Mouse (Mus musculus) lung, embryonic 15.5 days (tissue): ENCODE results near the gene Chdh. TPM values are rescaled to one million over a fixed set of nuclear protein-coding genes. Genes with fewer than 3 reads are reported as not detected.
A peak's percentile ranks its signal among the peaks of the same experiment; 100 is the strongest.

Experiments used
- ATAC-seq: fragments of 200-750 bp; cut with Nextera tagmentation; 2 replicates; pipeline ENCODE4 v1.8.0; 2017; ENCODE audit warnings: moderate number of reproducible peaks, borderline replicate concordance; ENCODE audit not compliant: low FRiP score, low TSS enrichment; ENCODE audit errors: extremely low read depth
- H3K27ac ChIP-seq: fragments of 300-500 bp; sonication (generic); 2 replicates; pipeline ENCODE4 v1.5.1; 2015; ENCODE audit warnings: moderate library complexity, mild to moderate bottlenecking, inconsistent platforms
- H3K27me3 ChIP-seq: fragments of 300-500 bp; sonication (generic); 2 replicates; pipeline ENCODE4 v1.6.1; 2015; ENCODE audit warnings: inconsistent platforms
- H3K36me3 ChIP-seq: fragments of 300-500 bp; sonication (generic); 2 replicates; pipeline ENCODE4 v1.6.1; 2015; ENCODE audit warnings: inconsistent platforms
- H3K4me1 ChIP-seq: fragments of 300-500 bp; sonication (generic); 2 replicates; pipeline ENCODE4 v1.6.1; 2015; ENCODE audit warnings: inconsistent platforms
- H3K4me2 ChIP-seq: fragments of 300-500 bp; sonication (generic); 2 replicates; pipeline ENCODE4 v1.6.1; 2015; ENCODE audit warnings: inconsistent platforms, mild to moderate bottlenecking, moderate library complexity
- H3K4me3 ChIP-seq: fragments of 300-500 bp; sonication (generic); 2 replicates; pipeline ENCODE4 v1.5.1; 2015; ENCODE audit warnings: mild to moderate bottlenecking, inconsistent platforms
- H3K9ac ChIP-seq: fragments of 300-500 bp; sonication (generic); 2 replicates; pipeline ENCODE4 v1.6.1; 2015; ENCODE audit warnings: inconsistent platforms
- H3K9me3 ChIP-seq: fragments of 300-500 bp; sonication (generic); 2 replicates; pipeline ENCODE4 v1.6.1; 2016; ENCODE audit warnings: inconsistent platforms
- WGBS: fragments of 180-500 bp; shearing (Covaris S2); methylation state at CpG from one replicate; pipeline ENCODE4 v1.1.7; 2015; 5-methylcytosine and 5-hydroxymethylcytosine counted together
- polyA plus RNA-seq: library from polyadenylated mRNA; unstranded; fragments of >200 nt; fragmentation: Nextera tagmentation; extraction: Ambion mirVana; gene quantifications from 2 replicates; pipeline ENCODE4 v1.2.1, GENCODE M21; 2015

Chdh gene
- polyA plus RNA-seq, 1 experiment from 2014 or later: 1.6 TPM

DNA sequence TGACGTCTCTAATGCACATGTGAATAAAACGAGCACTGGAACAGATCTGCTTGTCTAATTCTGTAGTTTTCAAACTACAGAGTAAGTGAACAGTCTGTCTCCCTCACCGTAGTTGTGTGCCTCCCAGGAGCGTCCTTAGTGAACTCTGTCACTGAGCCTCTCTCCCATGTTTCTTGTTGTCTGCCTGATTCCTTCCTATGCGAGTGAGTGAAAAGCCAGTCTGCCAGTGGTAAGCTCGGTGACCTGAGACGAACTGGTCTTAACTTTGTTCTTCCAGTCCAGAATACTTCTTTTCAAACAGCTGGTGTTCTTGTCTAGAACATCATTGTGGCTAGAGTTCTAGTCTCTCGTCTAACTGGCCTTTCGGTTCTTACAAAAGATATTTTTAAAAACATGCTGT is 21.1 kb upstream of the Chdh start:
- no peak for ATAC-seq

DNA sequence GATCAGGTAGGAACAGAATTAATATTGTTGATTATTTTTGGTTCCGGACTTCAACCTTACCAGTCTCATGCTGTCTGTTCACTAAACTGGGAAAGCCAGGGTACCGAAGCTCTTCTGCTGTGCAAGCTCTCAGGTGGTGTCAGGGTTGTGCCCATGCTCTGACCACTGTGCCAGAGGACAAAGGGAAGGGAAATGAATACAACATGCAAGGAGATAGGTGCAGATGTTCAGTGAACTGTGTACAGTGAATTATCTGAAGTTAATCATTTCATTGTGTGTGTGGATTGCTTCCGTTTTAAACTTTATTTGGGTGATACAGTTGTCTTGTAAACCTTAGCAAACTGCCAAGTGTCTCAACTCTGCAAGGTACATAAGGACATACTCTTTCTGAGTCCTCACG is 20.5 kb upstream of the Chdh start:
- no peaks in the 10 kb centered on the region for H3K27me3 ChIP-seq
- ATAC-seq: no peak
- H3K27ac ChIP-seq: no peak overlapping the region
- H3K36me3 ChIP-seq: peaks cover 99% of the 10 kb centered on the region
- no peaks in the 10 kb centered on the region for H3K4me1 ChIP-seq
- WGBS: 91% methylated on average over 4 of the region's 4 CpGs
- H3K9me3 ChIP-seq: no peaks in the 10 kb centered on the region
- no peak overlapping the region for H3K9ac ChIP-seq
- no peak overlapping the region for H3K4me3 ChIP-seq
- H3K4me2 ChIP-seq: no peak overlapping the region

More for the DNA sequence above, 21.1 kb upstream of the Chdh start:
- no peak overlapping the region for H3K4me2 ChIP-seq
- H3K4me3 ChIP-seq: no peak overlapping the region
- no peak overlapping the region for H3K9ac ChIP-seq
- no peak overlapping the region for H3K27ac ChIP-seq
- H3K9me3 ChIP-seq: no peaks in the 10 kb centered on the region
- no peaks in the 10 kb centered on the region for H3K27me3 ChIP-seq
- H3K4me1 ChIP-seq: no peaks in the 10 kb centered on the region
- peaks cover 99% of the 10 kb centered on the region for H3K36me3 ChIP-seq
- 86% methylated on average over 9 of the region's 9 CpGs for WGBS

DNA sequence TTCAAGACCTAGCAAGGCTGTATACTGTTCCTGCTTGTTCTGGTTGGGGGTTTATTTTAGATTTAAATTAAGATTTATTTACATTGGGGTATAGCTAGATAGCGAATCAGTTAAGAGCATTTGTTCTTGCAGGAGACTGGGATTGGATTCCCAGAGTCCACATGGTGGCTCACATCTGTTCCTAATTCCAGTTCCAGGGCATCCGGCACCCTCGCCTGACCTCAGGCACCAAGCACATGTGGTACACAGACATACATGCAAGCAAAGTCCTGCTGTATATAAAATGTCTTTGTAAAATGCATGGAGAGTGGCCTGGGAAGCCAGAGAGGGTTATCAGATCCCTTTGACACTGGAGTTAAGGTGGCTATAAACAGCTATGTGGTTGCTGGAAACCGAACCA is 13.8 kb upstream of the Chdh start:
- H3K27me3 ChIP-seq: no peaks in the 10 kb centered on the region
- H3K4me2 ChIP-seq: no peak overlapping the region
- no peaks in the 10 kb centered on the region for H3K9me3 ChIP-seq
- no peak overlapping the region for H3K27ac ChIP-seq
- no peak overlapping the region for H3K9ac ChIP-seq
- H3K4me3 ChIP-seq: no peak overlapping the region
- H3K4me1 ChIP-seq: 0 out of 2 replicates have a peak, but pooled peaks cover 9% of the 10 kb centered on the region
- 87% methylated on average over 4 of the region's 4 CpGs for WGBS
- H3K36me3 ChIP-seq: peaks cover 71% of the 10 kb centered on the region
- no peak for ATAC-seq

DNA sequence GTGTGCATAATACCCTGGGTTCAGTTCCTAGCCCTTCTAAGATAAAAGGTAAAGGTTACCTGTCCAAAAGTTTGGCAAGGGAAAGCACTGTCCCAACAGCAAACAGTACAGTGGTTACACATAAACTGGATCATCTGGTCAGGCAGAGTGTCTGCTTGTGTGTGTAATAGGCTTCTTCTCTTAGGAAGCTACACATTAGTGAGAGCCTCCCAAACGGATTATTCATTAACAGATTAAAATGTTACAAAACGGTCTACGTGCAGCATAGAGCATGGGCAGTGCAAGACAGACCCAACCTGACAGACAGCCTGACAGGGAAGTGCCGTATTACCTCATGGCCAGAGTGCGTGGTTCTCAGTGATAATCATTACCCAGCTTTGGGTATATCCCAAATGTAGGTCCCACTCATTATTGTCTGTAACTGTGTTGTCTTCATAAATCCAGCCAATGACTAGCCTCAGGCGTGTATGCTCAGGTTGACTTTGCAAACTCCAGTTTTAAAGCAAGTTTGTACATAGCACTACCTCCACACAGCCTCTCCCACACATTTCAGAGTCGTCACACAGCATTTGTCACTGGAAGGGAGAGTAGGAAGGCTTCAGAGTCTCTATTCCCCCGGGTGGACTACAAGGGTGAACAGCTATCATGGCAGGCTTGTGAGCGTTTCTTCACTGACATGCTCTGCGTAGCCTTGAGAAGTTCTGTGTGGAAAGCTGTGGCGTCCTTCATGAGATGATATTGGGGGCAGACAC is 12.6 kb upstream of the Chdh start:
- H3K27me3 ChIP-seq: no peaks in the 10 kb centered on the region
- H3K36me3 ChIP-seq: peaks cover 59% of the 10 kb centered on the region
- ATAC-seq: no peak
- H3K9me3 ChIP-seq: no peaks in the 10 kb centered on the region
- H3K27ac ChIP-seq: no peak overlapping the region
- H3K4me2 ChIP-seq: no peak overlapping the region
- 0 out of 2 replicates have a peak, but pooled peaks cover 9% of the 10 kb centered on the region for H3K4me1 ChIP-seq
- no peak overlapping the region for H3K4me3 ChIP-seq
- WGBS: 86% methylated on average over 11 of the region's 11 CpGs
- no peak overlapping the region for H3K9ac ChIP-seq

DNA sequence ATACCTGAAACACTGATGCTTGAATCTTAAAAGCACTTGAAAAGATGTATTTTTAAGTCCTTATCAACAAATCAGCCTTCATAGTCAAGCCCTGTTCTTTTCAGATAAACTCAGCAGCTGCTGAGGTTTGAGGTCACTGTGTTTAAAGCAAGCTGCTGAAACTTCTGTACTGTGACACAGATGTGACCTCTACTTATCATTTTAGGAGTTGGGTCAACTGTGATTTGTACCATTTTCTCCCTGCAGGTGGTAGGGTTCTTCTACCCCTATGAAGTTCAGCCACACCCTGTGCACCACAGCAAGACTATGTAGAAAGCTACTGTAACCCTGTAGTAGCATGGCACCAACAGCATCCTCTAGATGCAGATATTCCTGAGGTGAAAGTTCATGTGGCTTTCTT is 11.5 kb upstream of the Chdh start:
- H3K4me2 ChIP-seq: no peak overlapping the region
- H3K9me3 ChIP-seq: no peaks in the 10 kb centered on the region
- H3K4me3 ChIP-seq: no peak overlapping the region
- H3K27ac ChIP-seq: no peak overlapping the region
- H3K27me3 ChIP-seq: no peaks in the 10 kb centered on the region
- ATAC-seq: no peak
- H3K9ac ChIP-seq: no peak overlapping the region
- H3K36me3 ChIP-seq: peaks cover 47% of the 10 kb centered on the region
- H3K4me1 ChIP-seq: 0 out of 2 replicates have a peak, but pooled peaks cover 9% of the 10 kb centered on the region

DNA sequence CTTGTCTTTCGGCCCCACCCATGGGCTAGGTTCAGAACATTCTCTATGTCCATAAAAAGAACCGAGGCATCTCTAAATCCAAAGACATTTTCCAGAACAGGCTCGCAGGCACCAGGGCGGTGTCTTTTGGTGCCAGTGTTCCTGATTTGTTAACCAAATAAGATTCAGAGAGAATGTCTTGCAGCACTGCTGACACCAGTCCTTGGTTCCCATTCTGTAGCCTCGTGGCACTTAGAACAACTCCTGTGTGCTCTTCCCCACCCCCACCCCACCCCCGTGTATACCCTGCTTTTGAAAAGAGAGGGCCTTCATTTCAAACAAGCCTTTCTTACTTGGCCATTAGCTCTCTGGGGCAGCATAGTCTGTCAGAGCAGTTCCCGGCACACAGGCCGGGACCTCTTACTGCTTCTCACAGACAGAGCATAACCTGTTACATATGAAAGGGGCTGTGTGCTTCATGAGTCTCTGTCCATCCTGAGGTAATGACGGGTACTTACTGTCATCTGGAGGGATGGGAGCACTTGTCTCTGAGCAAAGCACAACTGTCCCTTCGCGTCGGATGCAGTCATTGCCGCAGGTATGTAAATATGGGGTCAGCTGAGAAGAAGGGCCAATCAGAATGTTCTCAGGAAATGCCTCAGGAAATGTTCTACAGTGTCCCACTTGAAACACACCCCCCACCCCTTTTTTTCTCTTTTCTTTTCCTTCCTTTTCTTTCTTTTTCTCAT is 9.9 kb upstream of the Chdh start:
- no peak overlapping the region for H3K9ac ChIP-seq
- no peak overlapping the region for H3K4me3 ChIP-seq
- H3K4me1 ChIP-seq: 0 out of 2 replicates have a peak, but pooled peaks cover 9% of the 10 kb centered on the region
- 78% methylated on average over 13 of the region's 13 CpGs for WGBS
- H3K36me3 ChIP-seq: peaks cover 32% of the 10 kb centered on the region
- no peak for ATAC-seq
- no peaks in the 10 kb centered on the region for H3K9me3 ChIP-seq
- no peaks in the 10 kb centered on the region for H3K27me3 ChIP-seq
- no peak overlapping the region for H3K4me2 ChIP-seq
- no peak overlapping the region for H3K27ac ChIP-seq

DNA sequence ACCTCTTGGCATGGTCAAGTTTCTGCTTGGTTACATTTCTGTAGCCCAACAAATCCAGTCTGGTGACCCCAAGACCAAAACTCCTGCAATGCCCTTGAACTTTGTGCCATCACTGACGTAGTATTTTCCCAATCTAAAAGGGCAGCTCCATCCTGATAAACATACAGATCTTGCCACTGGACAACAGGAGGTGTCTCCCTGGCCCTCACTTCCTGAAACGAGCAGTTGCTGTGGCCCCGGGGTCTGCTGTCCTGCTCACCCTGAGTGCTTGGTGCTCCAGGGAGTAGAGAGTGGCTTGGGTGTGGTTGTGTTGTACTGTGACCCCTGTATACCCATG is 9.4 kb upstream of the Chdh start:
- ATAC-seq: no peak
- Histone ChIP-seq H3K9me3 (no peaks in the 10 kb centered on the region), H3K36me3 (peaks cover 26% of the 10 kb centered on the region), H3K4me3 (no peak overlapping the region), H3K27ac (no peak overlapping the region), H3K9ac (no peak overlapping the region), H3K4me2 (no peak overlapping the region), H3K4me1 (0 out of 2 replicates have a peak, but pooled peaks cover 9% of the 10 kb centered on the region), H3K27me3 (no peaks in the 10 kb centered on the region)
- 76% methylated on average over 3 of the region's 3 CpGs for WGBS

DNA sequence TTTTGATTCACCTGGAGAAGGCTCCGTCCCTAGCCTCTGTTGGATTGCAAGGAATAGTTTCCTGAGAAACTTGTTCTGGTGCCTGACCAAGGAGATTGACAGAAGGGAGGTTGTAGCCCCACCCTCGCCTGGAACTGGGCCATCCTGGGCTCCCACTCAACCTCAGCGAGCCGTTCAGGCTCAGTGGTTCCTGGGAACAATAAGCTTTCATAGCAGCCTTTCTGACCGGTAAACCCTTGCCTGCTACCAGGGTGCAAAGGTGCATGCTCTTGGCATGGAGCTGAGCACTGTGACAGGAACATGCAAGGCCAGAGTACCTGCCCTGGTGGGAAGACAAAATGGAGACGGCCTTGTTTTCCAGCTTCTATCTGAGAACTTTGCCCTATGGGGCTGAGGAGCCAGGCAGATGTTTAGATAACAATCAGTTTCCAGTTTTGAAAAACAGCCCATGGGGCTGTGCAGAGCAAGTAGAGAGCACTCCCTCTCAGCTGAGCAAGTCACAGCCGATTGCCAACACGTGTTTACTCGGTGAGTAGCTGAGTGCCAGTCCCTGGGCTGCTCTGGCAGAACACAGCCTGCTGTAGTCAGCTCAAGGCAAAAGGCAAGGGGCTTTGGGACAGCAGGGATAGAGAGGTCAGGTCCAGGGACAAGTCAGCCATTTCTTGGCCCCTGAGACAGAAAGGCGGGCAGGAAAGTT is 1.2 kb downstream of the Chdh start:
- Histone ChIP-seq H3K36me3 (no peaks in the 10 kb centered on the region), H3K4me2 (peak overlapping the region; percentile 93), H3K9ac (no peak overlapping the region), H3K4me1 (peaks cover 24% of the 10 kb centered on the region), H3K9me3 (no peaks in the 10 kb centered on the region), H3K4me3 (peak overlapping the region; percentile 44; the same call in 1 of the 2 replicates), H3K27me3 (no peaks in the 10 kb centered on the region), H3K27ac (peak overlapping the region; percentile 34; the same call in 1 of the 2 replicates)
- ATAC-seq: peak; percentile 36
- 42% methylated on average over 10 of the region's 10 CpGs for WGBS

DNA sequence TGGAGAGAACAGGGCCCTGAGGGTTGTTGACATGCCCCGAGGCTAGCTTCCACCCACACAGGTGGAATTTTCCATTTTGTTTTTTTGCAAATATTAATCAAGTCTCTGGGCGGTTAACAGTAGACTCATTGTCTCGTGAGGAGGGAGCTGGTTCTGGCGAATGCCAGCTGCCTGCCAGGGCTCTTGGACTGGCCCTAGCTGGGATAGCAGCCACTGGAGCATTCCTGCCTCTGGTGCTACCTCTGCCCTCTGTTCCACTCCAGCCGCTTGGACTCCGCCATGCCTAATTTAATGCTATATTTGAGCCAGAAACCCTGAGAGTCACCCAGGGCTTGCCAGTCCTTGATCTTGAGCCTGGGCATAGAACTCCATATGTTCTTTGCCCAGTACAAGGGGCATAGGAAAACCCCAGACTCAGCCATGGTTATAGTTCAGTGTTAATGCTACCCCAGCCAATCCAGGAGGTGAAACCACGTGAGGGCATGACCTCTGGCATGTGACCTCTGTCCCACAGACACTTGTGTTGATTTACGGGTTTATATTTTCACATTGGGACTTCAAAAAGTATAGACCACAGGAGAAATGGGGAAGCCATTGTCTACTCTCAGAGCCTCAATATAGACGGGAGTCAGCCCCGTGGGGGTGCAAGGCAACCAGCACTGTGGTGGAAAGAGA is 3.2 kb downstream of the Chdh start:
- Histone ChIP-seq H3K9ac (no peak overlapping the region), H3K4me2 (no peak overlapping the region), H3K36me3 (no peaks in the 10 kb centered on the region), H3K27ac (no peak overlapping the region), H3K9me3 (no peaks in the 10 kb centered on the region), H3K4me1 (peaks cover 24% of the 10 kb centered on the region), H3K27me3 (no peaks in the 10 kb centered on the region), H3K4me3 (no peak overlapping the region)
- ATAC-seq: no peak
- WGBS: 64% methylated on average over 10 of the region's 10 CpGs

DNA sequence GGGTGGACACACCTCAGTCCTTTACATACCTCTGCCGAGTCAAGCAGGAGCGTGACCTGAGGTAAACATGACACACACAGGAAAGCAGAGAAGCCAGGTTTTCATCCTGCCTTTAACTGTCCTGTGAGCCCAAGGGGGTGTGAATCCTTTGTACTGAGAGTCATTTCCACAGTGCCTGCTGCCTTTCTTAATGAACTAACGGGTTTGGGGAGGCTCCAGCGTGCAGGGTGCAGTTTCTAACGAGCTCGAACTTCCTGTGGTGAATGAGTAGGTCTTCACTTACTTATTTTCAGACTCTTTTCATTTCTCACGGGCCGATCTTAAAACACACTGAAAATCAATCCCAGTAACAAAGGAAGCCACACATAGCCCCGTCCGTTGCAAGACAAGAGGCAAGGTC is 5.7 kb downstream of the Chdh start:
- Histone ChIP-seq H3K4me2 (no peak overlapping the region), H3K4me1 (peaks cover 14% of the 10 kb centered on the region), H3K9ac (no peak overlapping the region), H3K27me3 (no peaks in the 10 kb centered on the region), H3K36me3 (no peaks in the 10 kb centered on the region), H3K9me3 (no peaks in the 10 kb centered on the region), H3K27ac (no peak overlapping the region), H3K4me3 (no peak overlapping the region)
- WGBS: 67% methylated on average over 10 of the region's 10 CpGs
- no peak for ATAC-seq

DNA sequence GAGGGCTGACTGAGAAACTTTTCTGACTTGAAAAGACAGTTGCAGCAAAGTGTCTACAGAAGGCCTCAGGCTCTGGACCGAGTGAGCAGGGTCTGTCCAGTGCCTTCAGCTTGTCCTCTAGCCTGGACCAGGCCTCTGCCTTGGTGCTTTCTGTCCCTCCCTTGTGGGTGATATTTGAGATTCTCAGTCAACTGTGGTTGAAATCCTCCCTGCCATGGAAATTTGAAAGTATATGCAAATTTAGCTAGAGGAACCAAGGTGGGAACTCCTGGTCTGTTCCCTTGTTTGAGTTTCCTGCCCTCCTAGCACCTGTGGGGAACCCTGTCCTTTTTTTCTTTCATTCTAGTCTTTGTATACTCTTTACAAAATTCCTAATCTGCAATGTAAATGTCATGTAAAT is 6.2 kb downstream of the Chdh start:
- 58% methylated on average over 1 of the region's 1 CpGs for WGBS
- Histone ChIP-seq H3K4me3 (no peak overlapping the region), H3K27ac (no peak overlapping the region), H3K27me3 (no peaks in the 10 kb centered on the region), H3K4me1 (peaks cover 8% of the 10 kb centered on the region), H3K9me3 (no peaks in the 10 kb centered on the region), H3K4me2 (no peak overlapping the region), H3K36me3 (no peaks in the 10 kb centered on the region), H3K9ac (no peak overlapping the region)
- no peak for ATAC-seq
